Mouse (Mus musculus) embryonic facial prominence, embryonic 11.5 days (tissue): ENCODE data around the gene Thra. TPM values are rescaled to one million over a fixed set of nuclear protein-coding genes. Genes with fewer than 3 reads are reported as not detected.

Source experiments
- ATAC-seq: fragments of 200-750 bp; cut with Nextera tagmentation; replicated peaks from 2 replicates; pipeline ENCODE4 v1.8.0; 2017; ENCODE audit warnings: low read depth; ENCODE audit not compliant: insufficient number of reproducible peaks, low FRiP score, low TSS enrichment
- DNase-seq: peaks from one replicate; pipeline ENCODE4 v3.0.0-alpha.2; 2015; ENCODE audit warnings: low spot score
- H3K27ac ChIP-seq: fragments of 300-500 bp; sonication (generic); replicated peaks from 2 replicates; pipeline ENCODE4 v1.5.1; 2014; ENCODE audit warnings: mild to moderate bottlenecking, low read depth, low read length, control low read depth
- H3K27me3 ChIP-seq: fragments of 300-500 bp; sonication (generic); 2 replicates; pipeline ENCODE4 v1.6.1; 2014; ENCODE audit warnings: mild to moderate bottlenecking, low read length, moderate library complexity, mixed read lengths; ENCODE audit not compliant: control insufficient read depth, insufficient read depth
- H3K36me3 ChIP-seq: fragments of 300-500 bp; sonication (generic); replicated peaks from 2 replicates; pipeline ENCODE4 v1.6.1; 2014; ENCODE audit warnings: low read depth, mild to moderate bottlenecking, low read length, moderate library complexity, mixed read lengths; ENCODE audit not compliant: control insufficient read depth, insufficient read depth
- H3K4me1 ChIP-seq: fragments of 300-500 bp; sonication (generic); 2 replicates; pipeline ENCODE4 v1.6.1; 2014; ENCODE audit warnings: low read length, mixed read lengths; ENCODE audit not compliant: control insufficient read depth, insufficient read depth
- H3K4me2 ChIP-seq: fragments of 300-500 bp; sonication (generic); 2 replicates; pipeline ENCODE4 v1.6.1; 2014; ENCODE audit warnings: low read depth, mild to moderate bottlenecking, control low read depth, low read length, moderate library complexity
- H3K4me3 ChIP-seq: fragments of 300-500 bp; sonication (generic); 2 replicates; pipeline ENCODE4 v1.5.1; 2014; ENCODE audit warnings: low read depth, low read length, control low read depth
- H3K9ac ChIP-seq: fragments of 300-500 bp; sonication (generic); replicated peaks from 2 replicates; pipeline ENCODE4 v1.6.1; 2014; ENCODE audit warnings: mild to moderate bottlenecking, control low read depth, low read length
- H3K9me3 ChIP-seq: fragments of 300-500 bp; sonication (generic); replicated peaks from 2 replicates; pipeline ENCODE4 v1.6.1; 2016; ENCODE audit warnings: mild to moderate bottlenecking, low read length, inconsistent platforms, mixed read lengths; ENCODE audit not compliant: control insufficient read depth
- WGBS: fragments of 180-500 bp; shearing (Covaris S2); extraction: QIAGEN DNeasy Blood & Tissue Kit; methylation state at CpG from one replicate; pipeline ENCODE4 v1.1.7; 2014; 5-methylcytosine and 5-hydroxymethylcytosine counted together
- polyA plus RNA-seq: library from polyadenylated mRNA; unstranded; fragments of >200 nt; fragmentation: Nextera tagmentation; extraction: Ambion mirVana; gene quantifications from 2 replicates; pipeline ENCODE4 v1.2.1, GENCODE M21; 2014

Gene Thra
- polyA plus RNA-seq, 1 experiment from 2014 or later = 19.7 TPM

DNA sequence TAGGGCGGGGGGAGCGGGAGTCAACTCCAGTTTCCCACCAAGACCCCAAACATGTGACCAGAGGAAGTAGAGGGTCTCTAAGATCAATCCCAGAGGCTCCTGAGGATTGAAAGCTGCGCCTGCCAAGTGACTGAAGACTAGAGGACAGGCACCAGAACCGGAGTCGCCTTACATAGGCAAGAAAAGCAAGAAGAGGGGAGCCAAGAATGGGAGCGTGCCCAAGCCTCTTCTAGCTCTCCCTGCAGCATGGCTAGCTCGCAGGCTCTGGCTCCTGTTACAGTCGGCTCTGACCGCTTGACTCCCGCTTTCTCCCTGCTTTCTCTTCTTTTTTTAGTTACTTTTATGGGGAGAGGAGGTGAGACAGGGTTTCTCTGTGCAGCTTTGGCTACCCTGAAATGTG lies 44.8 kb downstream of the Thra start:
- ATAC-seq = no peak
- H3K9me3 ChIP-seq = no peaks in the 10 kb centered on the region
- no peak for DNase-seq
- no peaks in the 10 kb centered on the region for H3K36me3 ChIP-seq
- H3K27ac ChIP-seq = 0 out of 2 replicates have a peak overlapping the region, but pooled peaks have one; percentile 22
- no peaks in the 10 kb centered on the region for H3K27me3 ChIP-seq
- no peak overlapping the region for H3K9ac ChIP-seq
- 64% methylated on average over 10 of the region's 10 CpGs for WGBS
- peaks cover 19% of the 10 kb centered on the region for H3K4me1 ChIP-seq
- H3K4me2 ChIP-seq = no peak overlapping the region
- no peak overlapping the region for H3K4me3 ChIP-seq

DNA sequence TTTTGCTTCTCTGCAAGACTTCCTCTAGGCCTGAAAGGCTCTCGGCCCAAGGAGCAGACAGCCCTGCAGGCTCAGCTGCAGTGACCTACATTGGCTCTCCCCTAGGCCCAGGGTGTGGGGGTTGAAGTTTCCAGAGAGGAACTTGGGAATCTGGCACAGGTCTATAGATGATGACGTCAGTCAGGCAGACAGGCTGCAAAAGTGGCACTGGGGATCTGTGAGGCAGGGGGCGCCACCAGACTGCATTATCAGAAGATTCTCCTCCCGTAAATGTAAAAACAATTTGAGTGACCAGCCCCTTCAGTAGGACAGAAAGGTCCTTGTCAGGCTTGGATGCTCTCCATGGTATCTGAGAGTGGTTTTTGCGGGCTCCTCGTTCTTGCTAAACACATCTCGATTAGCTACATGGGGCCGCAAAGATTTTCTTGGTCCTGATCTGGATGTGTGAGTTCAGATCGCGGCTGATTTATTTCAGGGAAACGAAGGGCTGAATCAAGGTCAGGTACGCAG lies 45.4 kb downstream of the Thra start:
- Histone ChIP-seq H3K4me3 (no peak overlapping the region), H3K27ac (0 out of 2 replicates have a peak overlapping the region, but pooled peaks have one; percentile 10), H3K4me2 (no peak overlapping the region), H3K4me1 (peaks cover 19% of the 10 kb centered on the region), H3K27me3 (no peaks in the 10 kb centered on the region), H3K9me3 (no peaks in the 10 kb centered on the region), H3K9ac (no peak overlapping the region), H3K36me3 (no peaks in the 10 kb centered on the region)
- 15% methylated on average over 12 of the region's 12 CpGs for WGBS
- DNase-seq (peak; percentile 73), ATAC-seq (no peak)

DNA sequence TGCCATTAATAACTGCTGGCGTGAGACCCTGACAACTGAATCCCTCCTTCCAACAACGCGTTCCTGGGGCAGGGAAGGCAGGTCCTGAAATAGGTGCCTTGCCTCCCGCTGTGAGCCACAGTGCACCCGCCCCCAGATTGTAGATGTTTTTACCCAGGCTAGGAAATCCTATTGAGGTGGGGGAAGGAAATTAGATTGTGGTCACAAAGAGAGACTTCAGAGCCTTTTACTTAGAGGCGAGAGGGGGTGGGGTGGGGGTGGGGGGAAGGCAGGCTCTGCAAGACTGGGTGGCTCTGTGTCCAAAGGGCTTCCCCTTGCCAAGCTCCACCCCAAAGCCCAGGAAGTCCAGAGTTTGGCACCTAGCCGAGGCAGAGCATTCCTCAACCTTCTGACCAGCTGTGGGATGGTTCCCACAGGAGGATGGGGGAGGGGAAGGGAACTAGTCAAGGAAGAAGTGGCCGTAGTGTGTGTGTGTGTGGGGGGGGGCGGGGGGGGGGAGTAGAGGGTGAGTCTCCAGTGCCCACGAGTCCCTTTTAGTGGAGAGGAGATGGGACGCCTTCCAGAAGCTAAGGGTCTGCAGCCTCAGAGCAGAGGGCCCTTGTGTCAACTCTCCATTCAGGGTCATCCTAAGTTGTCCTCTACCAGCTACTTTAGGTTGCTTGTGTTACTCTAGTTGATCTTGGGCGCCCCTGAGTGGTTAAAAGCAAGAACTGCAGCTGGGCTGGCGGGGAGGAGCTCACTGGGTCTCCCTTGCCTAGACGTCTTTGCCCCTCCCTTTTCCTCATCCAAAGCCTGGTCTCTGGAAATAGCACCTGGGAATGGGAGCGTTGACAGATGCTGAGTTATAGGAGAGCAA lies 46.1 kb downstream of the Thra start:
- H3K9ac ChIP-seq = no peak overlapping the region
- no peaks in the 10 kb centered on the region for H3K27me3 ChIP-seq
- H3K27ac ChIP-seq = 0 out of 2 replicates have a peak overlapping the region, but pooled peaks have one; percentile 32
- DNase-seq = peak; percentile 97
- H3K36me3 ChIP-seq = no peaks in the 10 kb centered on the region
- no peak overlapping the region for H3K4me3 ChIP-seq
- peak; percentile 55 for ATAC-seq
- no peaks in the 10 kb centered on the region for H3K9me3 ChIP-seq
- 4% methylated on average over 14 of the region's 15 CpGs for WGBS
- peaks cover 19% of the 10 kb centered on the region for H3K4me1 ChIP-seq
- no peak overlapping the region for H3K4me2 ChIP-seq

DNA sequence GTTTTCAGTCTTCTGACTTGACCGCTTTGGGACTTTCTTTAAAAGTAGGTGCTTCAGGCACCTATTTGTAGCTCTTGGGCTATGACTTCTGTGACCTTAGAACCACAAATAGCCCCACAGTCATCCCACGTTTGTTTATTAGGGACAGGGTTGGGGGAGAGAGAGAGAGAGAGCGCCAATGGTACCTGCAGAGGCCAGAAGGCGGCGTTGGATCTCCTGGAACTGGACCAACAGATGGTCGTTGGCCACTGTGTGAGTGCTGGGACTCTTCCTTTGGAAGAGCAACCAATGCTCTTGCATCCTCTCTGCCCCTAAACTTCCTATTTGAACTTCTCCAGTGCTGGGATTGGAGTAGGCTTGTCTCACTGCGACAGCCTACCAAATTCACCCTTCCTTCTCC lies 46.8 kb downstream of the Thra start:
- Histone ChIP-seq H3K4me1 (peaks cover 19% of the 10 kb centered on the region), H3K36me3 (no peaks in the 10 kb centered on the region), H3K4me3 (no peak overlapping the region), H3K9ac (no peak overlapping the region), H3K27me3 (no peaks in the 10 kb centered on the region), H3K9me3 (no peaks in the 10 kb centered on the region), H3K27ac (no peak overlapping the region), H3K4me2 (no peak overlapping the region)
- no peak for DNase-seq
- no peak for ATAC-seq
- 38% methylated on average over 7 of the region's 7 CpGs for WGBS

DNA sequence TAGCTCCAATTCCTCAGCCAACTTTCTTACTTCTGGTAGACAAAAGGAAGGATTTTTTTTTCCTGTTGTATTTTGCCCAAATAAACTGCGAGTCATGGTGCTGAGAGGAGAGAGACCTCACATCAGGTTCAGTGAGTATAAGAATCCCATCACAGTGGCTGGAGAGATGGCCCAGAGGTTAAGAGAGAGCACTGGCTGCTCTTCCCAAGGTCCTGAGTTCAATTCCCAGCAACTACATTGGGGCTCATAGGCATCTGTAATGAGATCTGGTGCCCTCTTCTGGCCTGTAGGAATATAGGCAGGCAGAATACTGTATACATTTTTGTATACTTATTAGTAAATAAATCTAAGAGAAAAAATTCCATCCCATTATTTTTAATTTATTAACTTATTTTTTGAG lies 47.3 kb downstream of the Thra start:
- no peak for DNase-seq
- Histone ChIP-seq H3K4me3 (no peak overlapping the region), H3K36me3 (no peaks in the 10 kb centered on the region), H3K27ac (no peak overlapping the region), H3K4me1 (peaks cover 16% of the 10 kb centered on the region), H3K27me3 (no peaks in the 10 kb centered on the region), H3K4me2 (no peak overlapping the region), H3K9me3 (no peaks in the 10 kb centered on the region), H3K9ac (no peak overlapping the region)
- WGBS = 90% methylated on average over 1 of the region's 1 CpGs
- no peak for ATAC-seq

DNA sequence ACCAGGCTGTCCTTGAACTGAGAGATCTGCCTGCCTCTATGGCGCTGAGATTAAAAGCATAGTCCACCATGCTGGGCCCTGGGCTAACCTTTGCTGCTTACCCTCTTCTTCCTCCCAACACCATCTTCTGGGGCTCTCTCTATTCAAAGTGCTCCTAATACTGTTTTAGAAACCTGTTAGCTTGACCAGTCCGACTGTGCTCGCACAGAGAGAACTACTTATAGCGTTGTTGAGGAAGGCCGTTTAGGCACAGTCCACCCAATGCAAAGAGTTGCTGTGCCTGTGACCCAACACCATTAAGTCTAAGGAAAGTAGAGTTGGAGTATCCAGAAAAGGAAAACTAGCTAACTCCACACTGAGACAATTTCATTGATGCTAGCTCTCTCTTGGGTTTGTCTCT lies 47.7 kb downstream of the Thra start:
- Histone ChIP-seq H3K4me1 (peaks cover 12% of the 10 kb centered on the region), H3K4me3 (no peak overlapping the region), H3K9me3 (no peaks in the 10 kb centered on the region), H3K9ac (no peak overlapping the region), H3K36me3 (no peaks in the 10 kb centered on the region), H3K4me2 (no peak overlapping the region), H3K27ac (no peak overlapping the region), H3K27me3 (no peaks in the 10 kb centered on the region)
- 91% methylated on average over 5 of the region's 5 CpGs for WGBS
- DNase-seq (no peak), ATAC-seq (no peak)

DNA sequence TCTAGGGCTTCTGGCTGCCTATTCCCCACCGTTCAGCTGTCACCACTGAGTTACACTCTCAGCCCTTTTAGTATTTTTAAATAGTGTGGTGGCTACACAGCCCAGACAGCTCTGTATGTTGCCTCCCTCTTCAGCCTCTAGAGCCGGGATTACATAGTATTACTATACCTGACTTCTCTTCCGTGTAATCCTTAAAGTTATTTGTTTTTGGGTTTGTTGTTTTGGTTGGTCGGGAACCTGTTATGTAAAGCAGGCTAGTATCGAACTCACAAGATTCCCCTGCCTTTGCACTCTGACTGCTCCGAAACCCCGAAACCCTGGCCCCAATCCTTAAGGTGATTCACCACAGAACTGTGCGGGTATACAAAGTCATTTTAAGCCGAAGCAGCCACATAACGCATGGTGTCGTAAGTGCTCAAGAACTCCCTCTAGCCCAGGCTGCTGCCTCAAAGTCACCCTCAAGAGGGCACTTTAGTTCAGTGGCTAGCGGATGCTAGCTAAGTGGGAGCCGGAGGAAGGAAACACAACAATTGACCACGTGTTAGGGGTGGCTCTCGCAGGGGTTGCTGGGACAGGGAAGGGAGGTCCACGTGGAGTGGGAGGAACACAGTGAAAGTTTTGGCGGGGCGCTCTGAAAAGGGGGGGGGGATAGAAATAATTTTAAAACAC lies 48.2 kb downstream of the Thra start:
- peak; percentile 95 for DNase-seq
- peak; percentile 64 for ATAC-seq
- peaks cover 10% of the 10 kb centered on the region for H3K4me1 ChIP-seq
- H3K9ac ChIP-seq = peak overlapping the region; percentile 52
- H3K4me2 ChIP-seq = peak overlapping the region; percentile 83
- 13% methylated on average over 18 of the region's 18 CpGs for WGBS
- H3K4me3 ChIP-seq = peak overlapping the region; percentile 32
- no peaks in the 10 kb centered on the region for H3K27me3 ChIP-seq
- H3K27ac ChIP-seq = peak overlapping the region; percentile 23; the same call in 1 of the 2 replicates
- H3K36me3 ChIP-seq = no peaks in the 10 kb centered on the region
- H3K9me3 ChIP-seq = no peaks in the 10 kb centered on the region
